Mouse (Mus musculus) lung, postnatal 36 days (tissue): ENCODE data around the gene Gm13698.
A peak's percentile ranks its signal among the peaks of the same experiment; 100 is the strongest.
"Not testable (repeated sequence)": the region's sequence is repeated elsewhere in the genome, so short reads cannot be mapped to it uniquely, and the experiment has no call there.

Source experiments
- DNase-seq: peaks from one replicate; pipeline ENCODE4 v3.0.0; 2022; ENCODE audit warnings: mixed read lengths

Gene Gm13698

GRCm38 (mm10) chr2:83955393-83955792, at the start of gene Gm13698:
Gene Gm13698 (plus strand): TSS chr2:83955693.
- not testable (repeated sequence) for DNase-seq

GRCm38 (mm10) chr2:83929478-83930088, 25.9 kb upstream of the Gm13698 start:
- peak; percentile 4 for DNase-seq

GRCm38 (mm10) chr2:83940931-83941361, 14.5 kb upstream of the Gm13698 start, which contains the start of gene Zswim2:
Gene Zswim2 (minus strand): TSS chr2:83941228.
- peak; percentile 12 for DNase-seq

DNA sequence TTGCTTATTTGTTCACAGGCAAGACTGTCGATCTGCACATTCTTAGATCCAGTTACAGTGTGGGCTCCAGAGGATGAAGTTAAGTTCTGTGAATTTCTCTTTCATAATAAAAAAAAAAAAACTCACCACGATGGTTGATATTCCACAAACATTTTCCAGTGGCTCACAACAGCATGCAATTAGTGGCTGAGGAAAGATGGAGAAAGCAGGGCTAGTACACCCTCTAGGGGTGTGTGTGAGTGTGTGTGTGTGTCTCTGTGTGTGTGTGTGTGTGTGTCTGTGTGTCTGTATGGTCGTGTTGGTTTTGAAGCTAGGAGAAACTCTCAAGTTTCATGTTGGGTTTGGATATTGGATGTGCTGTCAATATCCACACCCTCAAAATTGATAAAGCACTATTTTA, 14.1 kb upstream of the Gm13698 start:
- no peak for DNase-seq

DNA sequence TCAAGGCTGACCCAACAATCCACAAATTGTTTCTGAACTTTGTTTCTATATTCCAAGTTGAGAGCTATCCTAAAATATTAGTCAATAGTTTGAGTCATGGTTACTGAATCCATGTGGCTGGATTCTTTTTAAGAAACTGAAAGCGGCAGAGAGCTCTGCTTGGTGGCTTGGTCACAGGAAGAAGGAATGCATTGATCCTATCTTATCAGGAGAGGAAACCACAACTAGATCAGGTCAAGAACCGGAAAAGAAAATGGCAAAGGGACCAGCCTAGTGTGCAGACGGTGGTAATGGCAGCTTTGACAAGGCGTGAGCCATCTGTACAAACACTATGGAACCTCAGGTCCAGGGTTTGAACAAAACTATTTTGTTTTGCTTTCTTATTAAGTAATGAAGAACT, 13.7 kb upstream of the Gm13698 start:
- DNase-seq: no peak

GRCm38 (mm10) chr2:83961203-83961602, 5.7 kb downstream of the Gm13698 start, which contains the start of gene Gm13693:
Gene Gm13693 (plus strand): TSS chr2:83961503.
- not testable (repeated sequence) for DNase-seq

GRCm38 (mm10) chr2:83967013-83967412, 11.5 kb downstream of the Gm13698 start, which contains the start of gene Gm13695:
Gene Gm13695 (plus strand): TSS chr2:83967313.
- DNase-seq: not testable (repeated sequence)

DNA sequence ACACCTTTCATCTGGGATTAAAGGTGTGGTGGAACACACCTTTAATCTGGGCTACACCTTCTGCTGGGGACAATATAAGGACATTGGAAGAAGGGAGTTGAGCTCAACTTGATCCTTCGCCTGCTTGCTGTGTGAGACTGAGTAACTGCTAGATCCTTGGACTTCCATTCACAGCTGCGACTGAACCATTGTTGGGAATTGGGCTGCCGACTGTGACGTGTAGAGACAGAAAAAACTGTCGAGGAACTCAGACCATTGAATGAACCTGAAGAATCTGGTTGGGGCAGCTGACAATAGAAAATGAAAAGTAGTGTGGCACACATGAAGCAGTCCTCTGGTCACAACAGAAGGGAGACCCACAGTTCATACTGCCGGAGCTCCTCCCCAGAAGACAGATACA, 17.3 kb downstream of the Gm13698 start, which contains the start of gene Gm13696:
Gene Gm13696 (plus strand): TSS at position 301 of the 400 bp plus-strand sequence.
- not testable (repeated sequence) for DNase-seq

DNA sequence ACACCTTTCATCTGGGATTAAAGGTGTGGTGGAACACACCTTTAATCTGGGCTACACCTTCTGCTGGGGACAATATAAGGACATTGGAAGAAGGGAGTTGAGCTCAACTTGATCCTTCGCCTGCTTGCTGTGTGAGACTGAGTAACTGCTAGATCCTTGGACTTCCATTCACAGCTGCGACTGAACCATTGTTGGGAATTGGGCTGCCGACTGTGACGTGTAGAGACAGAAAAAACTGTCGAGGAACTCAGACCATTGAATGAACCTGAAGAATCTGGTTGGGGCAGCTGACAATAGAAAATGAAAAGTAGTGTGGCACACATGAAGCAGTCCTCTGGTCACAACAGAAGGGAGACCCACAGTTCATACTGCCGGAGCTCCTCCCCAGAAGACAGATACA, 23.1 kb downstream of the Gm13698 start, which contains the start of gene Gm13694:
Gene Gm13694 (plus strand): TSS at position 301 of the 400 bp plus-strand sequence.
- DNase-seq: not testable (repeated sequence)

DNA sequence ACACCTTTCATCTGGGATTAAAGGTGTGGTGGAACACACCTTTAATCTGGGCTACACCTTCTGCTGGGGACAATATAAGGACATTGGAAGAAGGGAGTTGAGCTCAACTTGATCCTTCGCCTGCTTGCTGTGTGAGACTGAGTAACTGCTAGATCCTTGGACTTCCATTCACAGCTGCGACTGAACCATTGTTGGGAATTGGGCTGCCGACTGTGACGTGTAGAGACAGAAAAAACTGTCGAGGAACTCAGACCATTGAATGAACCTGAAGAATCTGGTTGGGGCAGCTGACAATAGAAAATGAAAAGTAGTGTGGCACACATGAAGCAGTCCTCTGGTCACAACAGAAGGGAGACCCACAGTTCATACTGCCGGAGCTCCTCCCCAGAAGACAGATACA, 28.9 kb downstream of the Gm13698 start, which contains the start of gene Gm13697:
Gene Gm13697 (plus strand): TSS at position 301 of the 400 bp plus-strand sequence.
- DNase-seq: not testable (repeated sequence)

GRCm38 (mm10) chr2:83990253-83990652, 34.8 kb downstream of the Gm13698 start, which contains the start of gene Gm13691:
Gene Gm13691 (plus strand): TSS chr2:83990553.
- DNase-seq: not testable (repeated sequence)

DNA sequence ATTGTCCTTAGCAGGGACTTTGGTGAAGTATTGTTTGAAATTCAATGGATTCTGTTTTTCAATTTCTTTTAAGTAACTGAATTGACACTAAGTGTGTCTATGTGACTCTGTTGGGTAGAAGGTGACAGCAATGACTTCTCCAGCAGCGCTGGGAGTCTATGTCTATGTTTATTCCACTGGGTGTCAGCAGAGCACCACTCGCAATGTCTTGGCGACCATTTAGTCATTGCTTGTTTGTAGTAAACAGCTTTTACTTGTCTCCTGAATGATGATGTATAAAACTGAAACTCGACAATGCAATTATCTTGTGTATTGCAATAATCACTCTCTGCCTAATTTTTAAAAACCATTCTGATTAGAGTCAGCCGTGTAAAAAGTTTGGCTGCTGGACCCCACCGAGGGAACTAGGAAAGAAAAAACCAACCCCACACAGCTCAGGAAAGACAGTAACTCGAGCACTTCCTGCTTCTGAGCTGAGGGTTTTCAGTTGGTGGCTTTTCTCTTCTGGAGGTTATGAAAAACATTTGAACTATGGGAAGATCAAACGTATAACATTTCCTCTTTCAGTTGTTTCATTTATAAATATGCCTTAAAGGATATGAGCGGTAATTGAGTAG, 38.3 kb downstream of the Gm13698 start:
- DNase-seq: not testable (repeated sequence)

GRCm38 (mm10) chr2:83994526-83994925, 39.0 kb downstream of the Gm13698 start:
- not testable (repeated sequence) for DNase-seq
